Mouse (Mus musculus): ENCODE results near the gene Gstt4.

Gene Gstt4

GRCm38 (mm10) chr10:75835761-75836531, 13.6 kb upstream of the Gstt4 start:
- DNase-seq = peak; percentile 88

- peak; percentile 100 for DNase-seq
Measured at GRCm38 (mm10) chr10:75835307-75835706, 13.0 kb upstream of the Gstt4 start.

GRCm38 (mm10) chr10:75834721-75835120, 12.4 kb upstream of the Gstt4 start:
- DNase-seq = no peak

- DNase-seq = peak; percentile 99
Measured at GRCm38 (mm10) chr10:75834250-75834649, 11.9 kb upstream of the Gstt4 start.

- DNase-seq = peak; percentile 97
Measured at GRCm38 (mm10) chr10:75833456-75834080, 11.2 kb upstream of the Gstt4 start.

- DNase-seq = peak; percentile 97
Measured at GRCm38 (mm10) chr10:75832272-75832895, 10.0 kb upstream of the Gstt4 start.

GRCm38 (mm10) chr10:75830275-75830670, 7.9 kb upstream of the Gstt4 start:
- no peak for DNase-seq

GRCm38 (mm10) chr10:75829529-75830274, 7.4 kb upstream of the Gstt4 start:
- DNase-seq = peak; percentile 84

GRCm38 (mm10) chr10:75828500-75828931, 6.2 kb upstream of the Gstt4 start:
- DNase-seq = peak; percentile 99

- peak; percentile 95 for DNase-seq
Measured at GRCm38 (mm10) chr10:75827668-75828360, 5.5 kb upstream of the Gstt4 start.

GRCm38 (mm10) chr10:75824530-75824929, 2.2 kb upstream of the Gstt4 start:
- peak; percentile 71 for DNase-seq

GRCm38 (mm10) chr10:75823782-75824181, 1.4 kb upstream of the Gstt4 start:
- no peak for DNase-seq

GRCm38 (mm10) chr10:75819882-75820281, 2.5 kb downstream of the Gstt4 start:
- peak; percentile 71 for DNase-seq

GRCm38 (mm10) chr10:75818641-75819040, 3.7 kb downstream of the Gstt4 start:
- peak; percentile 61 for DNase-seq

- no peak for DNase-seq
Measured at GRCm38 (mm10) chr10:75804217-75804616, 18.1 kb downstream of the Gstt4 start.

GRCm38 (mm10) chr10:75798176-75798696, 24.1 kb downstream of the Gstt4 start, which contains the start of gene Gstt1:
Gene Gstt1, minus strand, starts transcription at chr10:75798584.
- DNase-seq = peak; percentile 99

GRCm38 (mm10) chr10:75797619-75798175, 24.6 kb downstream of the Gstt4 start:
- DNase-seq = peak; percentile 98

- DNase-seq = peak; percentile 93
Measured at GRCm38 (mm10) chr10:75796731-75797516, 25.4 kb downstream of the Gstt4 start.

GRCm38 (mm10) chr10:75794880-75795279, 27.5 kb downstream of the Gstt4 start:
- DNase-seq = peak; percentile 93

GRCm38 (mm10) chr10:75790773-75791172, 31.6 kb downstream of the Gstt4 start:
- no peak for DNase-seq

GRCm38 (mm10) chr10:75789841-75790240, 32.5 kb downstream of the Gstt4 start:
- no peak for DNase-seq

Measured in heart, adult 11 months (tissue).